Mouse (Mus musculus): ENCODE results near the gene Ankrd55. TPM values are rescaled to one million over a fixed set of nuclear protein-coding genes. Genes with fewer than 3 reads are reported as not detected.
"Not testable (repeated sequence)": the region's sequence is repeated elsewhere in the genome, so short reads cannot be mapped to it uniquely, and the experiment has no call there.

Gene Ankrd55
- polyA plus RNA-seq, 1 experiment from 2014 or later: 0.92 TPM

DNA sequence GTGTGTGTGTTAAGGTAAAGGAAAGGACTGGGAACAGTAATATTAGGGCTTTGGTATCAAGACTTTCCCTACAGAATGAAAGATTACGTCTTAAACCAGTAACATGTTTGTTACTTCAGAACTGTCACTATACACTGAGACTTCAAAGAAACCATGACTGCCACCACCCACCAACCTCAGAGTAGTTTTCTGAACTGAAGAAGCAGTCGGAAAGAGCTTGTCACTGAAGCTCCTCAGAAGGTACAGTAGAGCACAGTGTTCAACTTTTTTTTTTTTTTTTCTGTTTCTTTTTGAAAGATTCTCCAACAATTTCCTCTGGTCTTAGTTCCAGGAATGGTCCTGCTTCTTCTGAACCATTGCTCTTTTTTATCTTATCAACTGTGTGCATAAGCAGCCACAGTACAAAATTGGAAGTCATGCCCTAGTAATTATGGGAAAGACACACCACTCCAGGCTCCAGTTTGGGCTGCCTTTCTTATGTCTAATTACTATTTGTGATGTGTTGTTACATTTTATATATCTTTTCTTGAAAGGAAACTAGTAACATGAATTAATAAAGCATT, 129.7 kb downstream of the Ankrd55 start:
- WGBS: 58% methylated on average over 2 of the region's 2 CpGs
- no peaks in the 10 kb centered on the region for H3K27me3 ChIP-seq (replicated peaks; ENCODE audit: control insufficient read depth, insufficient read depth, low read length)
- H3K4me2 ChIP-seq (ENCODE audit: low read depth, low read length): no peak overlapping the region
- DNase-seq (ENCODE audit: low spot score) (no peak), ATAC-seq (ENCODE audit: low read depth) (no peak)
- H3K27ac ChIP-seq (replicated peaks; ENCODE audit: low read depth, low read length): no peak overlapping the region; the same call in 1 of the 2 replicates
- no peaks in the 10 kb centered on the region for H3K36me3 ChIP-seq (ENCODE audit: control insufficient read depth, insufficient read depth, low read length)
- peaks cover 13% of the 10 kb centered on the region for H3K4me1 ChIP-seq (ENCODE audit: control insufficient read depth, insufficient read depth, low read length)
- H3K9ac ChIP-seq (ENCODE audit: low read depth, low read length): no peak overlapping the region
- no peak overlapping the region for H3K4me3 ChIP-seq (ENCODE audit: low read depth, low read length)
- no peaks in the 10 kb centered on the region for H3K9me3 ChIP-seq (ENCODE audit: control insufficient read depth, low read length)

DNA sequence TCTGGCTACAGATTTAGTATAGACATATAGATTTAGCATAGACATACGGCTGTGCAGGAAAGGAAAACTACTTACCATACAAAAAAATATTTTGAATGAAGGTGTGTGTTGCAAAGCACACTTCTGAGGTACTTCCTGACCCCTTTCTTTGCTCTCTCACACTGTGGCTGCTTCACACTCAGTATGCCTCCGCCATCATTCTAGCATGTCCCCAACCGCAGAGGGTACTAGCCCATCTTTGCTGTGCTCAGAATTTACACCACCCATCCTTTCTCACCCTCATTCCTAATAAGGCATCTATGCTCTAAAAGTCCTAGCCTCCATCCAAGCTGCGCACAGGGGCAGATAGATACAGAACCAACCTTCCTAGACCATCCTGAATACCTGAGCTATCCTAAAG, 130.3 kb downstream of the Ankrd55 start:
- Histone ChIP-seq H3K9ac (ENCODE audit: low read depth, low read length) (no peak overlapping the region), H3K36me3 (ENCODE audit: control insufficient read depth, insufficient read depth, low read length) (no peaks in the 10 kb centered on the region), H3K4me2 (ENCODE audit: low read depth, low read length) (no peak overlapping the region), H3K4me3 (ENCODE audit: low read depth, low read length) (no peak overlapping the region), H3K27ac (replicated peaks; ENCODE audit: low read depth, low read length) (no peak overlapping the region), H3K27me3 (replicated peaks; ENCODE audit: control insufficient read depth, insufficient read depth, low read length) (no peaks in the 10 kb centered on the region), H3K4me1 (ENCODE audit: control insufficient read depth, insufficient read depth, low read length) (peaks cover 13% of the 10 kb centered on the region), H3K9me3 (ENCODE audit: control insufficient read depth, low read length) (no peaks in the 10 kb centered on the region)
- no peak for DNase-seq (ENCODE audit: low spot score)
- 92% methylated on average over 4 of the region's 4 CpGs for WGBS
- ATAC-seq (ENCODE audit: low read depth): no peak

DNA sequence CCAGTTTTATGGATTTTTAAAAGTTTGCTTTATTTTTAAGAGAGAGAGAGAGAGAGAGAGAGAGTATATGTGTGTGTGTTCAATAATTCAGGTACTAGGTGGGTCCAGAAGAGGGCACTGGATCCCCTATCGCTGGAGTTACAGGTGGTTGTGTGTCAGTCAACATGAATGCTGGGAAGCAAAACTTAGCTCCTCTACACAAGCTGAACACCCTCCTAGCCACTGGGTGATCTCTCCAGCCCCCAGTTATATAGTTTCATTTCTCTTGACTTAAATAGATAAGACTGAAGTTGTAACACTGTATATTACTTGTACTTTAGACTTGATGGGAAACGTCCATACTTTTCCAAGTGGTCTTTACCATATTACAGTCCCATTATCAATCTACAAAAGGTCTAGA, 136.0 kb downstream of the Ankrd55 start:
- WGBS: 84% methylated on average over 2 of the region's 2 CpGs
- DNase-seq (ENCODE audit: low spot score): no peak

DNA sequence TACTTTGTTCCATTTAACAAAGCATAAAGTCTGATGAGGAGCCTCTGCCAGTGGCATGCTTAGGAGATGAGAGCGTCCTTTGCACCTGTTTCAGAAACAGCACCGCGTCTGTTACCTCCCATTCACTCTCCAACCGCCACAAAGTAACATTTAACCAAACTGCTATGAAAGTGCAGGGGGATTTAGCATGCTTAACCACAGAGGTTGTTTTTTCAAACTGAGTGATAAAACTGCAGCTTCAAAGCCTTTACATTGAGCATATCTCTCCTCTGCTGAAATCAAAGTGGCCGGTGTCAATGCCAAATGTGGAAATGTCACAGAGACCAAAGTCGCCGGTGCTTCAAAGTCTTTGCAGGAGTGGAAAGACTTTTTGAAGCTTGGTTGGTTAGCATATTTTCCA, 136.4 kb downstream of the Ankrd55 start:
- Histone ChIP-seq H3K9ac (ENCODE audit: low read depth, low read length) (no peak overlapping the region), H3K27me3 (replicated peaks; ENCODE audit: control insufficient read depth, insufficient read depth, low read length) (no peaks in the 10 kb centered on the region), H3K27ac (replicated peaks; ENCODE audit: low read depth, low read length) (no peak overlapping the region), H3K4me3 (ENCODE audit: low read depth, low read length) (no peak overlapping the region), H3K4me1 (ENCODE audit: control insufficient read depth, insufficient read depth, low read length) (peaks cover 11% of the 10 kb centered on the region; the same call in 1 of the 2 replicates), H3K36me3 (ENCODE audit: control insufficient read depth, insufficient read depth, low read length) (no peaks in the 10 kb centered on the region), H3K9me3 (ENCODE audit: control insufficient read depth, low read length) (peaks cover 7% of the 10 kb centered on the region; the same call in 1 of the 2 replicates), H3K4me2 (ENCODE audit: low read depth, low read length) (no peak overlapping the region)
- no peak for DNase-seq (ENCODE audit: low spot score)
- no peak for ATAC-seq (ENCODE audit: low read depth)
- 80% methylated on average over 7 of the region's 7 CpGs for WGBS

More for the DNA sequence above, 136.0 kb downstream of the Ankrd55 start:
- Histone ChIP-seq H3K9ac (ENCODE audit: low read depth, low read length) (no peak overlapping the region), H3K4me2 (ENCODE audit: low read depth, low read length) (no peak overlapping the region), H3K27ac (replicated peaks; ENCODE audit: low read depth, low read length) (no peak overlapping the region), H3K36me3 (ENCODE audit: control insufficient read depth, insufficient read depth, low read length) (no peaks in the 10 kb centered on the region), H3K4me1 (ENCODE audit: control insufficient read depth, insufficient read depth, low read length) (peaks cover 11% of the 10 kb centered on the region; the same call in 1 of the 2 replicates), H3K4me3 (ENCODE audit: low read depth, low read length) (no peak overlapping the region), H3K27me3 (replicated peaks; ENCODE audit: control insufficient read depth, insufficient read depth, low read length) (no peaks in the 10 kb centered on the region), H3K9me3 (ENCODE audit: control insufficient read depth, low read length) (peaks cover 7% of the 10 kb centered on the region; the same call in 1 of the 2 replicates)
- no peak for ATAC-seq (ENCODE audit: low read depth)

DNA sequence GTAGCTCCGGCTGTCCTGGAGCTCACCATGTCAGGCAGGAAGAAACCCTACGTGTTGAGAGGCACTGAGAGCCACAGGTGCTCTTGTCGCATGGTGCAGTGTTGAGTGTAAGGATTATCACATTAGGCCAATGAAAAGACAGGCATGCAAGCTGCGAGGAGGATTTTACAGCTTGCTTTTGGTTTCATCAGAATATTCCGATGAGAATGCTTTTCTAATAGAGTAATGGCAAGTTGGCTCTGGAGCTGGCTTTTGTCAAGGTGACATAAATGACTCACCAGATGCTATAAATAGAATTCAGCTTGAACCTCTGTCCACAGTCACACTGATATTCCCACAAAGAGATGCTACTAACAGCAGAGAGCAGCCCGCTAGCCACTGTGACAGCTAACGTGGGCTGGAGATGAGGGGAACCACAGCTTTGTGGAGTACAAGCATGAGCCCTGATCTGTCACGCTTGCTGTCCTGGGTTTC, 137.0 kb downstream of the Ankrd55 start:
- no peak for ATAC-seq (ENCODE audit: low read depth)
- Histone ChIP-seq H3K9ac (ENCODE audit: low read depth, low read length) (no peak overlapping the region), H3K36me3 (ENCODE audit: control insufficient read depth, insufficient read depth, low read length) (no peaks in the 10 kb centered on the region), H3K4me3 (ENCODE audit: low read depth, low read length) (no peak overlapping the region), H3K27ac (replicated peaks; ENCODE audit: low read depth, low read length) (no peak overlapping the region), H3K27me3 (replicated peaks; ENCODE audit: control insufficient read depth, insufficient read depth, low read length) (no peaks in the 10 kb centered on the region), H3K4me2 (ENCODE audit: low read depth, low read length) (no peak overlapping the region), H3K9me3 (ENCODE audit: control insufficient read depth, low read length) (peaks cover 7% of the 10 kb centered on the region; the same call in 1 of the 2 replicates), H3K4me1 (ENCODE audit: control insufficient read depth, insufficient read depth, low read length) (peaks cover 11% of the 10 kb centered on the region; the same call in 1 of the 2 replicates)
- DNase-seq (ENCODE audit: low spot score): no peak
- WGBS: 59% methylated on average over 8 of the region's 8 CpGs

DNA sequence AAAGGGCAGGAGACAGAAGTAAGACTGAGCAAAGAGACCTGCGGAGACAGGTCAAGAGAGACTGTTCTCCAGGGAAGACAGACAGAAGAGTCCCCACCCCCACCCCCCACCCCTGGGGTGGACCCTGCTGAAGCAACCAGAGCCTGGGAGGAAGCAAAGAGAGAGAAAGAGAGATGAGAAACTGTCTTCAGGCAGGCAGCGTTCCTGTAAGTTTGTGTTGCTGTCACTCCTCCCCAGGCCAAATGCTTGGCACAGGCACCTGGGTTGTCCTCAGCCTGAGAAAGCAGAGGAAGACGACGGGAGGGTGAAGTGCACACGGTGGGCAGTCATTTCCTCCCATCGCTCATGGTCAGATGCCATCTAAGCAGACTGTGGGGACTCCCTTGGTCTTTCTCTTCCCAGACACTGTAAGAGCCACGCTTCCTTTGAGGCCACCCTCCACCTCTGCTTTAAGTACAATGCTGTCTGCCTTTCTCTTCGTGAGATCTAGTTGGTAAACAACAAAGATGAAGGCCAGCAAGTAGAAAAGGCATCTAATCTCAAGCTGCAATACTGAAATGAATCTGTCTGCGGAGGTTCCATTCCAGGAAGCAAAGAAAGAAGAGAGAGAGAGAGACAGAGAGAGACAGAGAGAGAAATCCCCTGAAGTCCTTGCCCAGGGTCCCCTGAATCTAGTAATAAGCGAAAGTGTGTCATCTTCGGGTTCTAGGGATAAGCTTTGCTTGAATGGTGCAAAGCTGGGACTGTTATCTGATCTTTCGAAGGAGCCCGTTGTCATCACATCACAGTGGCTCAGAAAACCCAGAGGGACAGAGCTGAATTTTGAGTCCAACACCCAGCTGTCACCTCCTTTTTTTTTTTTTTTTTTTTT, 138.2 kb downstream of the Ankrd55 start:
- no peak overlapping the region for H3K4me3 ChIP-seq (ENCODE audit: low read depth, low read length)
- no peaks in the 10 kb centered on the region for H3K36me3 ChIP-seq (ENCODE audit: control insufficient read depth, insufficient read depth, low read length)
- H3K27me3 ChIP-seq (replicated peaks; ENCODE audit: control insufficient read depth, insufficient read depth, low read length): no peaks in the 10 kb centered on the region
- H3K4me1 ChIP-seq (ENCODE audit: control insufficient read depth, insufficient read depth, low read length): peaks cover 11% of the 10 kb centered on the region; the same call in 1 of the 2 replicates
- no peak overlapping the region for H3K9ac ChIP-seq (ENCODE audit: low read depth, low read length)
- WGBS: 62% methylated on average over 13 of the region's 13 CpGs
- DNase-seq (ENCODE audit: low spot score): no peak
- no peak overlapping the region for H3K27ac ChIP-seq (replicated peaks; ENCODE audit: low read depth, low read length)
- peaks cover 7% of the 10 kb centered on the region; the same call in 1 of the 2 replicates for H3K9me3 ChIP-seq (ENCODE audit: control insufficient read depth, low read length)
- no peak for ATAC-seq (ENCODE audit: low read depth)
- no peak overlapping the region for H3K4me2 ChIP-seq (ENCODE audit: low read depth, low read length)

DNA sequence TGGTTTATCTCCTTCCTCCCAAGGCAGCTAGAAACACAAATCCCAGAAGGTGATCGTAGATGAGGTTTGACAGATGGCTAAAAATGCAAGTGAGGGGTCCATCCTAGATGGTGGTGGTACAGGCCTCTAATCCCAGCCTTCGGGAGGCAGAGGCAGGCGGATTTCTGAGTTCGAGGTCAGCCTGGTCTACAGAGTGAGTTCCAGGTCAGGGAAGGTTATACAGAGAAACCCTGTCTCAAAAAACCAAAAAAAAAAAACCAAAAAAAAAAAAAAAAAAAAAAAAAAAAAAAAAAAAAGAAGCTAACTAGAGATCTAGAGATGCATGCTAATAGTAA, 138.9 kb downstream of the Ankrd55 start:
- not testable (repeated sequence) for H3K27ac ChIP-seq (replicated peaks; ENCODE audit: low read depth, low read length); H3K4me3 ChIP-seq (ENCODE audit: low read depth, low read length); H3K9me3 ChIP-seq (ENCODE audit: control insufficient read depth, low read length); H3K4me2 ChIP-seq (ENCODE audit: low read depth, low read length); ATAC-seq (ENCODE audit: low read depth); H3K9ac ChIP-seq (ENCODE audit: low read depth, low read length); H3K27me3 ChIP-seq (replicated peaks; ENCODE audit: control insufficient read depth, insufficient read depth, low read length); H3K36me3 ChIP-seq (ENCODE audit: control insufficient read depth, insufficient read depth, low read length); DNase-seq (ENCODE audit: low spot score)
- H3K4me1 ChIP-seq (ENCODE audit: control insufficient read depth, insufficient read depth, low read length): peaks cover 10% of the 10 kb centered on the region; the same call in 1 of the 2 replicates
- WGBS: 92% methylated on average over 4 of the region's 4 CpGs

DNA sequence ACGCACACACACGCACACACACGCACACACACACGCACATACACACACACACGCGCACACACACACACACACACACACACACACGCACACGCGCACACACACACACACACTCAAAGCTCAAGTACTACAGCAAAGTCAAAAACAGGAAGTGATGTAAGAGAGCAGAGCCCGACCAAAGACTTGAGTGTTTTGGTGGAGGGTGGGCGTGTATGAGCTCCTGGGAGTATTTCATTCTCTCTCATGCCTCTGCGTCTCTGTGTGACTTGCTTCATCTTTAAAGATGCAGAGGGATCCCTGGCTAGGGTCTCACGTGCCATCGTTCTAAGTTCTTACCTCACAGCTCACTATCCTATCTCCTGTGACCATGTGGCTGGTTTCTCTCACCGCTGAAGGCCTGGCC, 139.3 kb downstream of the Ankrd55 start:
- Histone ChIP-seq H3K4me3 (ENCODE audit: low read depth, low read length) (no peak overlapping the region), H3K36me3 (ENCODE audit: control insufficient read depth, insufficient read depth, low read length) (no peaks in the 10 kb centered on the region), H3K27me3 (replicated peaks; ENCODE audit: control insufficient read depth, insufficient read depth, low read length) (no peaks in the 10 kb centered on the region), H3K9ac (ENCODE audit: low read depth, low read length) (no peak overlapping the region), H3K4me1 (ENCODE audit: control insufficient read depth, insufficient read depth, low read length) (peaks cover 9% of the 10 kb centered on the region; the same call in 1 of the 2 replicates), H3K27ac (replicated peaks; ENCODE audit: low read depth, low read length) (no peak overlapping the region), H3K9me3 (ENCODE audit: control insufficient read depth, low read length) (peaks cover 7% of the 10 kb centered on the region; the same call in 1 of the 2 replicates), H3K4me2 (ENCODE audit: low read depth, low read length) (no peak overlapping the region)
- DNase-seq (ENCODE audit: low spot score) (no peak), ATAC-seq (ENCODE audit: low read depth) (no peak)
- WGBS: 96% methylated on average over 15 of the region's 15 CpGs
